Mouse (Mus musculus) heart, postnatal 0 days (tissue): Measurements from ENCODE around the gene Obsl1. TPM values are rescaled to one million over a fixed set of nuclear protein-coding genes. Genes with fewer than 3 reads are reported as not detected.
A peak's percentile ranks its signal among the peaks of the same experiment; 100 is the strongest.

ENCODE experiments used
- ATAC-seq: fragments of 200-750 bp; cut with Nextera tagmentation; 2 replicates; pipeline ENCODE4 v1.8.0; 2017; ENCODE audit warnings: low read depth, moderate number of reproducible peaks, moderate library complexity; ENCODE audit not compliant: insufficient read depth
- DNase-seq: peaks from one replicate; pipeline ENCODE4 v3.0.0-alpha.2; 2016; ENCODE audit warnings: low spot score
- H3K27ac ChIP-seq: fragments of 300-500 bp; sonication (generic); 2 replicates; pipeline ENCODE4 v1.5.1; 2014; ENCODE audit warnings: low read depth, mild to moderate bottlenecking
- H3K27me3 ChIP-seq: fragments of 300-500 bp; sonication (generic); 2 replicates; pipeline ENCODE4 v1.6.1; 2014; ENCODE audit warnings: low read length, mixed read lengths; ENCODE audit not compliant: control insufficient read depth, insufficient read depth
- H3K36me3 ChIP-seq: fragments of 300-500 bp; sonication (generic); replicated peaks from 2 replicates; pipeline ENCODE4 v1.6.1; 2014; ENCODE audit warnings: low read length, mixed read lengths; ENCODE audit not compliant: control insufficient read depth, insufficient read depth
- H3K4me1 ChIP-seq: fragments of 300-500 bp; sonication (generic); 2 replicates; pipeline ENCODE4 v1.6.1; 2014; ENCODE audit warnings: antibody characterized with exemption; ENCODE audit not compliant: control insufficient read depth, insufficient read depth
- H3K4me2 ChIP-seq: fragments of 300-500 bp; sonication (generic); 2 replicates; pipeline ENCODE4 v1.6.1; 2014; ENCODE audit warnings: low read depth, mild to moderate bottlenecking, low read length, moderate library complexity
- H3K4me3 ChIP-seq: fragments of 300-500 bp; sonication (generic); 2 replicates; pipeline ENCODE4 v1.5.1; 2014; ENCODE audit warnings: low read depth, low read length
- H3K9ac ChIP-seq: fragments of 300-500 bp; sonication (generic); replicated peaks from 2 replicates; pipeline ENCODE4 v1.6.1; 2014; ENCODE audit warnings: low read depth, low read length, mixed read lengths
- H3K9me3 ChIP-seq: fragments of 300-500 bp; sonication (generic); replicated peaks from 2 replicates; pipeline ENCODE4 v1.6.1; 2016; ENCODE audit warnings: low read length; ENCODE audit not compliant: control insufficient read depth
- CTCF ChIP-seq: IDR thresholded peaks from 2 replicates; pipeline ENCODE4 v1.5.1; 2016; ENCODE audit warnings: antibody characterized with exemption, control low read depth, low read depth
- EP300 ChIP-seq: IDR thresholded peaks from 2 replicates; pipeline ENCODE4 v1.6.1; 2016; ENCODE audit warnings: antibody characterized with exemption, low read depth
- WGBS: fragments of 180-500 bp; shearing (Covaris S2); extraction: QIAGEN DNeasy Blood & Tissue Kit; methylation state at CpG from one replicate; pipeline ENCODE4 v1.1.7; 2014; 5-methylcytosine and 5-hydroxymethylcytosine counted together
- polyA plus RNA-seq: library from polyadenylated mRNA; unstranded; fragments of >200 nt; fragmentation: Nextera tagmentation; extraction: Ambion mirVana; gene quantifications from 2 replicates; pipeline ENCODE4 v1.2.1, GENCODE M21; 2015
- total RNA-seq: library from RNA; depleted of rRNA; stranded (reverse); fragments of >200 nt; gene quantifications from 2 replicates; pipeline ENCODE4 v1.2.3, GENCODE M21; 2014; ENCODE audit warnings: low replicate concordance

The Obsl1 gene
- total and polyA plus RNA-seq, 2 experiments from 2014 or later: 45.8 to 293 TPM

DNA sequence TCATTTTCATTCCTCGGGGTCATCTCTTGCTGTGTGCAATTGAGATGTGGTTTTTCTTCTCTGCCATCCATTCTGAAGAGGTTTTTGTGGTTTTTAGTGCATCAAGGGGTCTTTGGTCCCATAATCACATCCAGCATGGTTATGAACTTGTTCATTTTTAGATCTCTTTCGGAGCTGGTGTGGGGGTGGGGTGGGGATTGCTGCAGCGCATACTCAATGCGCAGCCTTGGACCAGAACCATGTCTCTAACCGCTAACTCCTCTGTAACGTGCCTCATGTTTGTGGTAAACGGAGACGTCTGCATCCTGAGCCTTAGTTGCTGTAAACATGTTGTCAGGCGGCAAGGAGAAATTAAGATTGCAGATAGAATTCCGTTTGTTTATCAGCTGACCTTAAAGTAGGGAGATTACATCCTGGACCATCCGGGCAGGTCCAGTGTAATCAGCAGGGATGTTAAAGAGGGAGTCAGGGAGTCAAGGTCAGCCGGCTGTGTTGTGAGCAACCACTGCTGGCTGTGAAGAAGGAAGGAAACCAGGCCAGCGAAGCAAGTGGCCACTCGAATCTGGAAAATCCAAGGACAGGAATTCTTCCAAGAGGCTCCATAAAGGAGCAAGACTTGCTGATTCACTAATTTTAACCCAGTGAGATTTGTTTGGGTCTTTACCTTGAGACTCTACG lies 10.6 kb upstream of the Obsl1 start:
- no peak overlapping the region for H3K4me2 ChIP-seq

DNA sequence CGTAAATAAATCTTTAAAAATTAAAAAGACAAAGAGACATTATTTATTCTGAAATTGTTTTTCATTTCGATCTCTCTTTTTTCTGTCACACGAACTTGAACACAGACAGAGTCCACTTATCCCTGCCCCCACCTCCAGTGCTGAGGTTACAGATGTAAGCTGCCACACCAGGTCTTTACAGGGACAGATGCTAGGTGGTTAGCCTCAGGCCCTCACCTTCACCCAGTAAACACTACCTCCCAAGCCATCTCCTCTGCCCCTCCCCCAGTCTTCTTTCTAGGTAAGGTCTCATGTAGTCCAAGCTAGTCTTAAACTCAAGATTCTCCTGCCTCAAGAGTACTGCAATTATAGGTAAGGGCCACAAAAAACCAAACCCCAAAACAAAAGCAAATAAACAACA lies 6.3 kb upstream of the Obsl1 start:
- Histone ChIP-seq H3K4me3 (no peak overlapping the region), H3K9ac (no peak overlapping the region), H3K9me3 (no peaks in the 10 kb centered on the region), H3K27me3 (no peaks in the 10 kb centered on the region), H3K27ac (peak overlapping the region; percentile 87), H3K4me1 (peaks cover 53% of the 10 kb centered on the region), H3K4me2 (no peak overlapping the region), H3K36me3 (no peaks in the 10 kb centered on the region)
- TF ChIP-seq CTCF (no peak), EP300 (no peak)
- ATAC-seq (no peak), DNase-seq (no peak)
- WGBS: 89% methylated on average over 3 of the region's 3 CpGs

More for the DNA sequence above, 10.6 kb upstream of the Obsl1 start:
- ATAC-seq (no peak), DNase-seq (peak; percentile 49)
- H3K27me3 ChIP-seq: no peaks in the 10 kb centered on the region
- H3K9me3 ChIP-seq: no peaks in the 10 kb centered on the region
- no peak overlapping the region for H3K4me3 ChIP-seq
- TF ChIP-seq CTCF (no peak), EP300 (no peak)
- WGBS: 39% methylated on average over 15 of the region's 15 CpGs
- H3K27ac ChIP-seq: peak overlapping the region; percentile 65
- peaks cover 33% of the 10 kb centered on the region for H3K4me1 ChIP-seq
- H3K9ac ChIP-seq: no peak overlapping the region
- no peaks in the 10 kb centered on the region for H3K36me3 ChIP-seq

DNA sequence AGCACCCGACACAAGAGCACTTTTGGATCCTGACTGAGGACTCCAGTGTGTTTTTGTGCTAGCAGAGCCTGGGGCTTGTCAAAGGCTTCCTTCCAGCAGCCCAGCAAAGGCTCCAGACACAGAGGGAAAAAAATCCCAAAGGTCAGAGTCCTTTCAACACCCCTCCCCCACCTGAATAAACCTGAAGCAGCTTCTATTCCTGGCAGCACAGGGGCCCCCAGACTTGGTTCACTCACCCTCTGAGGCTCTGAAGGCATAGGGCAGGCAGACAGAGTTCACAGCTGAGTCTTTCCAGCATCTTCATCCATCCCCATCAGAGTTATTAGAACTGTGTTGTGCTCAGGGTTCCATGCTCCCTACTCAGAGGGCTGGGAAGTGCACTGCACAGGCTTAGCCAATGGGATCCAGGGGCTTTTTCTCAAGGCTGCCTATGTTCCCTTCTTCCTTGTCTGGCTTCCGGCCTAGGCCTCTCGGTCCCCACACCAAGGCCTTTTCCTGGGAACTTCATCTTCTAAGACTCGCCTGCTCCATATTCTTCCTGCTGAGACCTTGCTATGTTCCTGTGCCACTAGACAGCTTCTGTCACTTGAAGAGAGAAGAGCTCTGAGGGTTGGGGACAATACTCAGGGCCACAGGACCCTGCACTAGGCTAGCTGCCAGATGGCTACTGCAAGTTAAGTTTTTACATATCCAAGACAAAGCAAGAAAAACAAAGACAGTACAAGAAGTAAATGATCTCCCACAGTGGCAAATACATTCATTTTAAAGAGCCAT lies 5.4 kb upstream of the Obsl1 start:
- H3K4me2 ChIP-seq: no peak overlapping the region
- peak; percentile 76 for DNase-seq
- no peak overlapping the region for H3K9ac ChIP-seq
- H3K4me3 ChIP-seq: no peak overlapping the region
- 23% methylated on average over 4 of the region's 4 CpGs for WGBS
- H3K9me3 ChIP-seq: no peaks in the 10 kb centered on the region
- TF ChIP-seq EP300 (no peak), CTCF (no peak)
- no peaks in the 10 kb centered on the region for H3K27me3 ChIP-seq
- peaks cover 52% of the 10 kb centered on the region for H3K4me1 ChIP-seq
- H3K36me3 ChIP-seq: no peaks in the 10 kb centered on the region
- ATAC-seq: peak; percentile 54
- peak overlapping the region; percentile 87 for H3K27ac ChIP-seq

DNA sequence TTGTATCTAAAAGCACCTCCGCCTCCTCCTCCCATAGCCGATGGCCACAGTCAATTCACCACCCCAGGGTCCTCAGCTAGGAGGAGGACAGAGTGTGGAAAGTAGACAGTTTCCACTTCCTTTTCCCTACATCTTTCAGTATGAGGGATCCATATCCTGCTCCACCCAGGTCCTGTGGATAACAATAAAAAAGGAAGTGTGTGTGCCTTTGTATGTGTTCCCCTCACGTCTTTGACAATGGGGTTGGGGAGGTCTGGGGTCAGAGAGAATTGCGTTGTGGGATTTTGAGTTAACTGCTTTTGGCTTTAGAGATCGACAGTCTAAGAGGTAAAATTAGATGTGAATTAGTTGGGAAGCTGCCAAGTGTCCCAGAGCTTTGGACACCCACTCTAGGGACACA lies 3.9 kb upstream of the Obsl1 start:
- no peaks in the 10 kb centered on the region for H3K36me3 ChIP-seq
- H3K4me3 ChIP-seq: no peak overlapping the region
- ATAC-seq: no peak
- H3K9ac ChIP-seq: no peak overlapping the region
- 38% methylated on average over 5 of the region's 5 CpGs for WGBS
- TF ChIP-seq CTCF: no peak
- 0 out of 2 replicates have a peak, but pooled peaks have one; percentile 72 for TF ChIP-seq EP300
- no peak overlapping the region for H3K4me2 ChIP-seq
- H3K4me1 ChIP-seq: peaks cover 49% of the 10 kb centered on the region
- no peaks in the 10 kb centered on the region for H3K27me3 ChIP-seq
- peak; percentile 49 for DNase-seq
- peak overlapping the region; percentile 87 for H3K27ac ChIP-seq
- H3K9me3 ChIP-seq: no peaks in the 10 kb centered on the region

DNA sequence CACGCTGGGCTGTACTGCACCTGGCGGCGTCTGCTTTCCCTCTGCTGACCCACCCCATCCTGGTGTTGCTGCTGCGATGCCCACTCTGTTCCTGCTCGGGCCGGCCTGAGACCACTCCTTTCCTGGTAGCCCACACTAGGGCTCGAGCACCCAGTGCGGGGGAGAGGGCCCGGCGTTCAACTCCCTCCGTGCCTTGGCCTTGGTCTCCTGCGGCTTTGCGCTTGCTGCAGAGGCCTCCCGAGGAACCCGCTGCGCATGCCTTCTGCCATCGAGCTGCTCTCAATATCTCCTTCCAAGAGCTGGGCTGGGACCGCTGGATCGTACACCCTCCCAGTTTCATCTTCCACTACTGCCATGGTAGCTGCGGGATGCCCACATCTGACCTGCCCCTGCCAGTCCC lies 3.3 kb upstream of the Obsl1 start:
- peak overlapping the region; percentile 87 for H3K27ac ChIP-seq
- peaks cover 53% of the 10 kb centered on the region for H3K4me1 ChIP-seq
- ATAC-seq (no peak), DNase-seq (no peak)
- no peak for TF ChIP-seq EP300
- TF ChIP-seq CTCF: no peak
- H3K9ac ChIP-seq: no peak overlapping the region
- WGBS: 57% methylated on average over 20 of the region's 20 CpGs
- no peaks in the 10 kb centered on the region for H3K27me3 ChIP-seq
- H3K4me3 ChIP-seq: no peak overlapping the region
- H3K36me3 ChIP-seq: no peaks in the 10 kb centered on the region
- no peaks in the 10 kb centered on the region for H3K9me3 ChIP-seq
- no peak overlapping the region for H3K4me2 ChIP-seq
